Mouse (Mus musculus) CH12.LX (cell line): ENCODE data around the gene Amotl2. TPM values are rescaled to one million over a fixed set of nuclear protein-coding genes. Genes with fewer than 3 reads are reported as not detected.
A peak's percentile ranks its signal among the peaks of the same experiment; 100 is the strongest.

Source experiments
- DNase-seq: peaks from one replicate; pipeline ENCODE4 v3.0.0-alpha.2; 2013; ENCODE audit errors: extremely low read depth
- H3K27ac ChIP-seq: 2 replicates; pipeline ENCODE4 v1.5.1; 2012; ENCODE audit warnings: low read depth, mild to moderate bottlenecking, control low read depth, moderate library complexity; ENCODE audit not compliant: insufficient read depth
- H3K27me3 ChIP-seq: replicated peaks from 2 replicates; pipeline ENCODE3; 2012; ENCODE audit warnings: inconsistent platforms
- H3K36me3 ChIP-seq, 2 experiments: replicated peaks in 1 of 2; 2 replicates each; pipeline versions ENCODE3 to v1.6.1; 2012; ENCODE audit warnings: inconsistent platforms in 1 of 2, low read length in 1 of 2, mild to moderate bottlenecking in 1 of 2, mixed read lengths in 1 of 2, moderate library complexity in 1 of 2; ENCODE audit not compliant: control insufficient read depth in 1 of 2, insufficient read depth in 1 of 2
- H3K4me1 ChIP-seq, 2 experiments: 2 replicates each; pipeline ENCODE4 v1.6.1; 2012; ENCODE audit warnings: inconsistent platforms in 1 of 2, moderate library complexity in 1 of 2; ENCODE audit not compliant: insufficient read depth in 2 of 2, control insufficient read depth in 1 of 2
- H3K4me2 ChIP-seq: 2 replicates; pipeline ENCODE4 v1.6.1; 2012; ENCODE audit warnings: low read depth, mild to moderate bottlenecking, control low read depth; ENCODE audit not compliant: poor library complexity, insufficient read depth, severe bottlenecking
- H3K4me3 ChIP-seq, 3 experiments: fragments of 150-350 bp in 1 of 3; sonication (generic) in 1 of 3; replicated peaks in 1 of 3; 2 replicates each; pipeline versions ENCODE3 to v1.5.1; 2011 to 2012; ENCODE audit warnings: low read depth in 2 of 3, low read length in 2 of 3, mild to moderate bottlenecking in 2 of 3, moderate library complexity in 2 of 3, control low read depth in 1 of 3, improper control_type of control experiment in 1 of 3, inconsistent platforms in 1 of 3, mixed read lengths in 1 of 3; ENCODE audit not compliant: poor library complexity in 1 of 3
- H3K79me2 ChIP-seq: replicated peaks from 2 replicates; pipeline ENCODE4 v1.6.1; 2012; ENCODE audit warnings: mild to moderate bottlenecking, moderate library complexity; ENCODE audit not compliant: control insufficient read depth, poor library complexity, insufficient read depth, severe bottlenecking; ENCODE audit errors: extremely low read depth
- H3K9ac ChIP-seq: 2 replicates; pipeline ENCODE4 v1.6.1; 2012; ENCODE audit warnings: low read depth, mild to moderate bottlenecking, control low read depth, moderate library complexity; ENCODE audit not compliant: insufficient read depth
- H3K9me3 ChIP-seq: replicated peaks from 2 replicates; pipeline ENCODE3; 2012; ENCODE audit warnings: low read length, inconsistent platforms, mixed read lengths
- BHLHE40 ChIP-seq: IDR thresholded peaks from 2 replicates; pipeline ENCODE4 v1.6.1; 2011; ENCODE audit warnings: mild to moderate bottlenecking, low read depth, low read length, improper control_type of control experiment
- CHD2 ChIP-seq: IDR thresholded peaks from 2 replicates; pipeline ENCODE4 v1.6.1; 2011; ENCODE audit warnings: low read length, improper control_type of control experiment
- CTCF ChIP-seq, 2 experiments: IDR thresholded peaks in 1 of 2; conservative IDR thresholded peaks in 1 of 2; 2 replicates each; pipeline ENCODE4 v1.5.1; 2011 to 2012; ENCODE audit warnings: low read depth in 2 of 2, low read length in 2 of 2, improper control_type of control experiment in 1 of 2, inconsistent platforms in 1 of 2, mild to moderate bottlenecking in 1 of 2, moderate library complexity in 1 of 2
- ELF1 ChIP-seq: IDR thresholded peaks from 2 replicates; pipeline ENCODE4 v1.6.1; 2014; ENCODE audit warnings: low read depth, mild to moderate bottlenecking, inconsistent platforms, low read length, improper control_type of control experiment
- EP300 ChIP-seq: IDR thresholded peaks from 2 replicates; pipeline ENCODE4 v1.6.1; 2011; ENCODE audit warnings: low read length, improper control_type of control experiment
- ETS1 ChIP-seq: conservative IDR thresholded peaks from 2 replicates; pipeline ENCODE4 v1.6.1; 2012; ENCODE audit warnings: low read depth, mild to moderate bottlenecking, inconsistent platforms, low read length, improper control_type of control experiment, moderate library complexity
- GABPA ChIP-seq: IDR thresholded peaks from 2 replicates; pipeline ENCODE4 v1.6.1; 2012; ENCODE audit warnings: low read depth, low read length, improper control_type of control experiment, inconsistent platforms; ENCODE audit not compliant: insufficient replicate concordance
- HCFC1 ChIP-seq: IDR thresholded peaks from 2 replicates; pipeline ENCODE4 v1.6.1; 2012; ENCODE audit warnings: low read depth, mild to moderate bottlenecking, inconsistent platforms, low read length, improper control_type of control experiment
- MAX ChIP-seq: IDR thresholded peaks from 2 replicates; pipeline ENCODE4 v1.6.1; 2011; ENCODE audit warnings: low read length, improper control_type of control experiment
- MAZ ChIP-seq: IDR thresholded peaks from 2 replicates; pipeline ENCODE4 v1.6.1; 2012; ENCODE audit warnings: low read depth, mild to moderate bottlenecking, inconsistent platforms, low read length, improper control_type of control experiment, moderate library complexity
- MEF2A ChIP-seq: IDR thresholded peaks from 2 replicates; pipeline ENCODE4 v1.6.1; 2014; ENCODE audit warnings: low read depth, mild to moderate bottlenecking, inconsistent platforms, low read length, improper control_type of control experiment, borderline replicate concordance
- MYC ChIP-seq: IDR thresholded peaks from 2 replicates; pipeline ENCODE4 v1.6.1; 2011; ENCODE audit warnings: low read depth, mild to moderate bottlenecking, improper control_type of control experiment, low read length
- NELFE ChIP-seq: IDR thresholded peaks from 2 replicates; pipeline ENCODE4 v1.6.1; 2011; ENCODE audit warnings: low read depth, low read length, improper control_type of control experiment
- NRF1 ChIP-seq: IDR thresholded peaks from 2 replicates; pipeline ENCODE4 v1.6.1; 2014; ENCODE audit warnings: low read depth, mild to moderate bottlenecking, inconsistent platforms, low read length, improper control_type of control experiment, moderate library complexity
- SIN3A ChIP-seq: IDR thresholded peaks from 2 replicates; pipeline ENCODE4 v1.6.1; 2012; ENCODE audit warnings: low read length, improper control_type of control experiment, inconsistent platforms
- SMC3 ChIP-seq: IDR thresholded peaks from 2 replicates; pipeline ENCODE4 v1.6.1; 2011; ENCODE audit warnings: low read depth, low read length, improper control_type of control experiment
- TBP ChIP-seq: conservative IDR thresholded peaks from 2 replicates; pipeline ENCODE4 v1.6.1; 2011; ENCODE audit warnings: low read depth, low read length, improper control_type of control experiment
- TCF12 ChIP-seq: IDR thresholded peaks from 2 replicates; pipeline ENCODE4 v1.6.1; 2014; ENCODE audit warnings: low read depth, mild to moderate bottlenecking, inconsistent platforms, low read length, improper control_type of control experiment
- UBTF ChIP-seq: IDR thresholded peaks from 2 replicates; pipeline ENCODE4 v1.6.1; 2012; ENCODE audit warnings: low read depth, mild to moderate bottlenecking, inconsistent platforms, low read length, improper control_type of control experiment, moderate library complexity
- USF1 ChIP-seq: IDR thresholded peaks from 2 replicates; pipeline ENCODE4 v1.6.1; 2014; ENCODE audit warnings: low read depth, mild to moderate bottlenecking, inconsistent platforms, low read length, improper control_type of control experiment
- USF2 ChIP-seq: conservative IDR thresholded peaks from 2 replicates; pipeline ENCODE4 v1.6.1; 2011; ENCODE audit warnings: low read depth, low read length, improper control_type of control experiment
- ZKSCAN1 ChIP-seq: IDR thresholded peaks from 2 replicates; pipeline ENCODE4 v1.6.1; 2012; ENCODE audit warnings: low read depth, inconsistent platforms, low read length, improper control_type of control experiment, borderline replicate concordance
- ZNF384 ChIP-seq: IDR thresholded peaks from 2 replicates; pipeline ENCODE4 v1.6.1; 2012; ENCODE audit warnings: low read depth, low read length, improper control_type of control experiment, inconsistent platforms
- dilution Hi-C: fragments of 300-500 bp; cut with MboI; formaldehyde crosslinking; loops from 2 replicates; pipeline ENCODE4 v1.14.3; 2020; ENCODE audit warnings: low sequenced_read_pairs; ENCODE audit not compliant: extremely low pct_unique_long_range_greater_than_20kb, extremely low pct_ligation_motif_present
- in situ Hi-C: fragments of 300-500 bp; cut with MboI; formaldehyde crosslinking; loops from 3 replicates; pipeline ENCODE4 v1.14.3; 2019; ENCODE audit warnings: low sequenced_read_pairs, low pct_ligation_motif_present, low pct_unique_long_range_greater_than_20kb, mixed read lengths
- polyA plus RNA-seq: library from polyadenylated mRNA; unstranded; fragments of >175 nt; gene quantifications from 2 replicates; pipeline ENCODE4 v1.2.1, GENCODE M21; 2012; ENCODE audit warnings: low read depth; ENCODE audit not compliant: insufficient read length
- total RNA-seq, 2 experiments: library from RNA; depleted of rRNA; stranded (reverse); fragments of 300-350 nt in 1 of 2; fragments of >200 nt in 1 of 2; gene quantifications; 2 replicates each; pipeline ENCODE4 v1.2.3; 2012 to 2014

The Amotl2 gene
- total and polyA plus RNA-seq, 3 experiments, result 0.08 TPM; not detected in 2

DNA sequence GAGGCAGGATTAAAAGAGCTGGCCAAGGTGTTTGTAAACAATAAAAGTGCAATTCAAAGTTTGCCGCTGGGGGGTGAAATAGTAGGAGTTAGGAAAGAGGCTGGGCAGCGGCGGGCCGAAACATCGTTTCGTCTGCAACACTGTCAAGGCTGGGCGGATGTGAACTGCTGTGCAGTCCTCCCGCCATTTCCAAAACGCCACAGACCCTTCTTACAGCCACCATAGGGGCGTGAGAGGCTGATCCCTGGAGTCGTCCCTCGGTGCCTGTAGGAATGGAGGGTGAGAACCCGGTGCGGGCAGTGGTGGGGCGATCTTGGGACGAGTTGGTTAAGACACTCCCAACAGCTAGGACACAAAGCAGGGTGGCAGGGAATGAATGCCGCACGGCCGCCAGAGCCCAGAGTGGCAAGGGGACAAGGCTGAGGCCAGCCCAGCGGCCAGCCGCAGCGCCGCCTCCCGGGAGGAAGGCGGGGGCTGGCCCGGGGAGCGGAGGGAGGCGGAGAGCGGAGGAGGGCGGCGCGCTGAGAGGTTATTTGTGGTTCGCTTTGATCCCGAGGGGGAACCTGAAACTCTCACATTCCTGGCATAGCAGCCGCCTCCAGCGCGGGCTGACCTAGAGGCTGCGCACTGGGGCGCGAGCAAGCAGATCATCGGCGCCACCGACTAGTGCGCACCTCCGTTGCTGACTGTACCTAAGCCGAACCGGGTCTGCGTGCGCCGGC, 853 bp downstream of the Amotl2 start:
- TF ChIP-seq NRF1, result peak; percentile 55
- TF ChIP-seq SMC3, result no peak
- 0 out of 4 replicates have a peak, but pooled peaks of 1 of the 2 experiments have one; percentile 13 for TF ChIP-seq CTCF (conservative IDR thresholded peaks at IDR 0.05 in 1 of 2, IDR thresholded peaks at IDR 0.05 in 1 of 2; ENCODE audit: low read depth in 2 of 2, low read length in 2 of 2)
- TF ChIP-seq TCF12, result no peak
- TF ChIP-seq EP300, result no peak
- in situ Hi-C loops (loop anchor here (10.0 kb wide), 1 partner anchor 157 kb away; no protein-coding TSS in a partner anchor), dilution Hi-C loops (no loop called here)
- Histone ChIP-seq H3K4me1 (peaks cover 0 to 4% of the 10 kb centered on the region in 2 experiments; a peak in 1 of 4 replicates), H3K4me2 (peak overlapping the region; percentile 13; the same call in 1 of the 2 replicates), H3K9ac (no peak overlapping the region; the same call in 1 of the 2 replicates), H3K27ac (no peak overlapping the region), H3K27me3 (peaks cover 45% of the 10 kb centered on the region), H3K36me3 (no peaks in the 10 kb centered on the region), H3K4me3 (peak overlapping the region in 1 of 3 experiments; percentile 41), H3K9me3 (peaks cover 14% of the 10 kb centered on the region), H3K79me2 (no peaks in the 10 kb centered on the region)
- DNase-seq, result no peak

DNA sequence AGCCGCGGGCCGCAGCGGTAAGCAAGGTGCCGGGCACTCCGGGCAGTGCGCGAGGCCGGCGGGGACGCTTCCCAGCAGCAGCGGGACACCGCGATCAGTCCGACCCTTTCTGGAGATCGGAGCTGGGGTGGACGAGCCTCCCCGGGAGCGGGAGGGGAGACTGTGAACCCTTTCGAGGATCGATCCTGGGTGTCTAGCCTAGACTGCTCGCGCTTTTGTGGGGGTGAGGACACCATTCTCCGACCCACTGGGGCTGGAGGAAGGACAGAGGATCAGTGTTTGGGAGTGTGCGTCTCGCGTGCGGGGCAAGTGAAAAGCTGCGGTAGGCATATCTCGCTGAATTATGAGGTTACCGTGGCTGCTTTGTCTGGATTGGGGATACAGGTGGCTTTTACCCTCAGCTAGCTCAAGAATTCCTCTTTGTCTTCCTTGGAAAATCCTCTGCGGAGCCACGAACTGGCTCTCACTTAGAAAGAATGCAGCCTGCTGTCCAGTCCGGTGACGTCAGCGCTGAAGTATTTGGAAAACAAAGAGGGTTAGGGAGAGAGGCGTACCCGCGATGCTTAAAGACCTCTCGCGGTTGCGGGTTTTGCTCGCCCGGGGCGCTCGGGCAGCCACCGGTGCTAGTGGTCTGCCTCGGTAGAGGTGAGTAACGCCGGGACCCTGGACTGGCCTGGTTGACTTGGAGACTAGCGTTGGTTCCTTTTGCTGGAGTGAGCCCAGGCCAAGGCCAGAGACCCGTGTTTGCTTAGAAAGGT, 1.6 kb downstream of the Amotl2 start:
- H3K4me3 ChIP-seq, result peak overlapping the region in 1 of 3 experiments; percentile 41
- no peak overlapping the region for H3K9ac ChIP-seq
- H3K9me3 ChIP-seq, result peaks cover 14% of the 10 kb centered on the region
- H3K36me3 ChIP-seq, result no peaks in the 10 kb centered on the region
- no peak overlapping the region for H3K27ac ChIP-seq
- dilution Hi-C loops, result no loop called here
- H3K4me1 ChIP-seq, result peaks cover 0 to 4% of the 10 kb centered on the region in 2 experiments; a peak in 1 of 4 replicates
- H3K79me2 ChIP-seq, result no peaks in the 10 kb centered on the region
- H3K4me2 ChIP-seq, result peak overlapping the region; percentile 13; the same call in 1 of the 2 replicates
- peaks cover 50% of the 10 kb centered on the region for H3K27me3 ChIP-seq
- no peak for DNase-seq
- no peak for TF ChIP-seq TBP
- TF ChIP-seq GABPA, result no peak
- no peak for TF ChIP-seq USF2
- no peak for TF ChIP-seq CHD2
- TF ChIP-seq ELF1, result no peak
- no peak for TF ChIP-seq ZKSCAN1
- no peak for TF ChIP-seq MEF2A
- TF ChIP-seq NELFE, result no peak
- TF ChIP-seq HCFC1, result no peak
- TF ChIP-seq MAZ, result no peak
- TF ChIP-seq ETS1, result no peak
- TF ChIP-seq MYC, result no peak
- TF ChIP-seq SIN3A, result no peak
- no peak for TF ChIP-seq ZNF384
- TF ChIP-seq BHLHE40, result no peak
- TF ChIP-seq MAX, result no peak
- no peak for TF ChIP-seq UBTF
- TF ChIP-seq NRF1, result no peak
- TF ChIP-seq USF1, result no peak
- TF ChIP-seq, all 38 proteins: peak for 0
- in situ Hi-C loops, result loop anchor here (10.0 kb wide), 1 partner anchor 157 kb away; no protein-coding TSS in a partner anchor
